Comparison of ENCODE assay signal across 21 mouse cellular contexts in genomic region chr2:177283701-177284100, GRCm38 (mm10). TPM values are rescaled to one million over a fixed set of nuclear protein-coding genes. Genes with fewer than 3 reads are reported as not detected.
"Had no signal": no experiment of that assay in that cellular context is flagged by ENCODE, and none has a peak within 500 bp of the region (broad histone marks: within the 10 kb centered on the region; RNA-seq: fewer than 3 reads in every experiment).

No protein-coding gene starts in this region.

RNA-seq across cellular contexts. Expression of gene Gm14409, which starts 16.9 kb away (rescaled TPM):
- total RNA-seq: liver, adult 2 months had no signal
- polyA plus RNA-seq: gonadal fat pad, adult 2 months; heart, embryonic 10.5 days; heart, embryonic 12.5 days; heart, embryonic 14.5 days; heart, embryonic 16.5 days; hindbrain, embryonic 10.5 days; hindbrain, embryonic 12.5 days; hindbrain, embryonic 14.5 days; hindbrain, embryonic 16.5 days; intestine, embryonic 14.5 days; intestine, embryonic 16.5 days; kidney, adult 2 months; kidney, embryonic 15.5 days; kidney, postnatal 0 days; large intestine, adult 2 months; limb, embryonic 11.5 days; limb, embryonic 13.5 days; limb, embryonic 15.5 days; liver, adult 2 months; liver, embryonic 12.5 days; liver, embryonic 14.5 days had no signal

RNA-seq across cellular contexts. Expression of gene Gm14412, which starts 40.4 kb away (rescaled TPM):
- polyA plus RNA-seq: large intestine, adult 2 months; liver, adult 2 months; liver, embryonic 12.5 days had no signal
